Mouse (Mus musculus): ENCODE measurements around the gene 1190007I07Rik.
"Not testable (repeated sequence)": the region's sequence is repeated elsewhere in the genome, so short reads cannot be mapped to it uniquely, and the experiment has no call there.

1190007I07Rik gene

GRCm38 (mm10) chr10:82629586-82630255 is 6.7 kb upstream of the 1190007I07Rik start, which contains the start of gene Tdg:
TSS of gene Tdg (plus strand) at chr10:82629828.
- peak; percentile 73 for DNase-seq (ENCODE audit: extremely low spot score, low read depth, low spot score)

- no peak for DNase-seq (ENCODE audit: extremely low spot score, low read depth, low spot score)
These were observed 6.1 kb upstream of the 1190007I07Rik start for GRCm38 (mm10) chr10:82629111-82629585.

- not testable (repeated sequence) for DNase-seq (ENCODE audit: extremely low spot score, low read depth, low spot score)
These were observed 515 bp upstream of the 1190007I07Rik start for GRCm38 (mm10) chr10:82623553-82623932.

GRCm38 (mm10) chr10:82622235-82622634 is 793 bp downstream of the 1190007I07Rik start:
- no peak for DNase-seq (ENCODE audit: extremely low spot score, low read depth, low spot score)

GRCm38 (mm10) chr10:82594421-82594820 is 28.6 kb downstream of the 1190007I07Rik start:
- not testable (repeated sequence) for DNase-seq (ENCODE audit: extremely low spot score, low read depth, low spot score)

- DNase-seq (ENCODE audit: extremely low spot score, low read depth, low spot score): not testable (repeated sequence)
These were observed 33.4 kb downstream of the 1190007I07Rik start for GRCm38 (mm10) chr10:82589673-82590072.

GRCm38 (mm10) chr10:82571091-82571490 is 51.9 kb downstream of the 1190007I07Rik start:
- not testable (repeated sequence) for DNase-seq (ENCODE audit: extremely low spot score, low read depth, low spot score)

All from hindlimb bud, embryonic 11.5 days (tissue).